9 mouse cellular contexts compared by ENCODE assay signal in genomic region chr1:134381795-134382625, GRCm38 (mm10). TPM values are rescaled to one million over a fixed set of nuclear protein-coding genes. Genes with fewer than 3 reads are reported as not detected.
DNase-seq lines count a peak whose midpoint lies in the region; ATAC-seq lines count a peak whose summit lies in the region.
"Had no signal": no experiment of that assay in that cellular context is flagged by ENCODE, and none has a peak within 500 bp of the region (broad histone marks: within the 10 kb centered on the region; RNA-seq: fewer than 3 reads in every experiment).

No protein-coding gene starts in this region.

- peak overlapping the region; percentile 76 for H3K27ac ChIP-seq in heart, embryonic 10.5 days
- no peak overlapping the region for H3K27ac ChIP-seq in limb, embryonic 11.5 days (replicated peaks; ENCODE audit: low read depth, low read length)
- no peak overlapping the region for H3K27ac ChIP-seq in midbrain, embryonic 16.5 days (ENCODE audit: low read length)

- 7% methylated on average over 19 of the region's 19 CpGs for WGBS in heart, embryonic 10.5 days
- 3% methylated on average over 19 of the region's 19 CpGs for WGBS in limb, embryonic 11.5 days
- WGBS in midbrain, embryonic 16.5 days: 14% methylated on average over 19 of the region's 19 CpGs

- peaks cover 5% of the 10 kb centered on the region for H3K4me1 ChIP-seq in heart, embryonic 10.5 days
- no peaks in the 10 kb centered on the region for H3K4me1 ChIP-seq in limb, embryonic 11.5 days (ENCODE audit: control insufficient read depth, insufficient read depth, low read length)
- H3K4me1 ChIP-seq in midbrain, embryonic 16.5 days (ENCODE audit: control insufficient read depth, insufficient read depth, low read length): peaks cover 13% of the 10 kb centered on the region

- peak overlapping the region; percentile 57 for H3K4me3 ChIP-seq in heart, embryonic 10.5 days
- H3K4me3 ChIP-seq in limb, embryonic 11.5 days (ENCODE audit: low read depth, low read length): peak overlapping the region; percentile 14; the same call in 1 of the 2 replicates
- peak overlapping the region; percentile 34 for H3K4me3 ChIP-seq in midbrain, embryonic 16.5 days (ENCODE audit: low read depth, low read length)
- H3K4me3 ChIP-seq: myocyte had no signal

- no peak overlapping the region for H3K9ac ChIP-seq in limb, embryonic 11.5 days (ENCODE audit: low read length)
- peak overlapping the region; percentile 36; the same call in 1 of the 2 replicates for H3K9ac ChIP-seq in midbrain, embryonic 16.5 days (ENCODE audit: low read depth, low read length)

- H3K27me3 ChIP-seq in heart, embryonic 10.5 days (ENCODE audit: insufficient read depth, poor library complexity, severe bottlenecking): no peaks in the 10 kb centered on the region
- no peaks in the 10 kb centered on the region for H3K27me3 ChIP-seq in limb, embryonic 11.5 days (ENCODE audit: control insufficient read depth, insufficient read depth, low read length)
- H3K27me3 ChIP-seq in midbrain, embryonic 16.5 days (ENCODE audit: control insufficient read depth, insufficient read depth, low read depth, low read length): no peaks in the 10 kb centered on the region

- no peaks in the 10 kb centered on the region for H3K9me3 ChIP-seq in heart, embryonic 10.5 days
- H3K9me3 ChIP-seq in limb, embryonic 11.5 days (ENCODE audit: control insufficient read depth, low read length): no peaks in the 10 kb centered on the region
- H3K9me3 ChIP-seq in midbrain, embryonic 16.5 days (replicated peaks; ENCODE audit: control insufficient read depth, low read length, poor library complexity, severe bottlenecking): peaks cover 3% of the 10 kb centered on the region; the same call in 1 of the 2 replicates

- H3K36me3 ChIP-seq in heart, embryonic 10.5 days: no peaks in the 10 kb centered on the region
- no peaks in the 10 kb centered on the region for H3K36me3 ChIP-seq in limb, embryonic 11.5 days (ENCODE audit: control insufficient read depth, insufficient read depth, low read length)
- no peaks in the 10 kb centered on the region for H3K36me3 ChIP-seq in midbrain, embryonic 16.5 days (ENCODE audit: control insufficient read depth, insufficient read depth, low read length)

- peak; percentile 10 for DNase-seq in CD4-positive, CD25-positive, alpha-beta regulatory T cell, adult 2 months (ENCODE audit: low read depth, low spot score)
- DNase-seq in ZHBTc4 (ENCODE audit: low read depth, low spot score): peak; percentile 85
- DNase-seq in heart, embryonic 10.5 days (ENCODE audit: low spot score): no peak
- DNase-seq in limb, embryonic 11.5 days (ENCODE audit: low spot score): peak; percentile 36
- DNase-seq in thymus, postnatal 14 days: no peak

- no peak for ATAC-seq in CD4-positive, CD25-positive, alpha-beta regulatory T cell, adult 4 months
- no peak for ATAC-seq in limb, embryonic 11.5 days (ENCODE audit: insufficient number of reproducible peaks, low FRiP score, low TSS enrichment, low read depth)
- ATAC-seq in midbrain, embryonic 16.5 days: no peak
- ATAC-seq in cerebellum, adult (ENCODE audit: insufficient number of reproducible peaks, low FRiP score, low TSS enrichment): no peak

- peak overlapping the region; percentile 40 for H3K4me2 ChIP-seq in limb, embryonic 11.5 days (ENCODE audit: low read depth, severe bottlenecking)
- H3K4me2 ChIP-seq in midbrain, embryonic 16.5 days (ENCODE audit: low read length): peak overlapping the region; percentile 59

RNA-seq across cellular contexts. Expression of gene 4933406M09Rik, which starts 3.7 kb away (rescaled TPM):
- not detected for polyA plus RNA-seq in CD4-positive, CD25-positive, alpha-beta regulatory T cell, adult 4 months (2017; shearing (Covaris generic))
- polyA plus RNA-seq in heart, embryonic 10.5 days (2016; fragmentation: Nextera tagmentation; extraction: Ambion mirVana): not detected in 2 replicates
- polyA plus RNA-seq in limb, embryonic 11.5 days (2014; fragmentation: Nextera tagmentation; extraction: Ambion mirVana): not detected in 2 replicates
- polyA plus RNA-seq in midbrain, embryonic 16.5 days (2015; fragmentation: Nextera tagmentation; extraction: Ambion mirVana): not detected in 2 replicates
- polyA plus RNA-seq: myocyte had no signal

RNA-seq across cellular contexts. Expression of gene Tmem183a, which starts 20.2 kb away (rescaled TPM):
- 10 to 100 TPM; 20.3 to 23.8 TPM for polyA plus RNA-seq in CD4-positive, CD25-positive, alpha-beta regulatory T cell, adult 4 months (2017; shearing (Covaris generic))
- 81.9 and 95.9 TPM in 2 replicates for polyA plus RNA-seq in heart, embryonic 10.5 days (2016; fragmentation: Nextera tagmentation; extraction: Ambion mirVana)
- polyA plus RNA-seq in limb, embryonic 11.5 days (2014; fragmentation: Nextera tagmentation; extraction: Ambion mirVana): 117 and 119 TPM in 2 replicates
- polyA plus RNA-seq in midbrain, embryonic 16.5 days (2015; fragmentation: Nextera tagmentation; extraction: Ambion mirVana): 155 and 159 TPM in 2 replicates

RNA-seq across cellular contexts. Expression of gene Cyb5r1, which starts 23.3 kb away (rescaled TPM):
- 10 to 100 TPM; 20.9 to 26.2 TPM for polyA plus RNA-seq in CD4-positive, CD25-positive, alpha-beta regulatory T cell, adult 4 months (2017; shearing (Covaris generic))
- 37.4 and 42.2 TPM in 2 replicates for polyA plus RNA-seq in heart, embryonic 10.5 days (2016; fragmentation: Nextera tagmentation; extraction: Ambion mirVana)
- polyA plus RNA-seq in limb, embryonic 11.5 days (2014; fragmentation: Nextera tagmentation; extraction: Ambion mirVana): 33.5 and 36.1 TPM in 2 replicates
- polyA plus RNA-seq in midbrain, embryonic 16.5 days (2015; fragmentation: Nextera tagmentation; extraction: Ambion mirVana): 11.4 and 12.2 TPM in 2 replicates

RNA-seq across cellular contexts. Expression of gene Adipor1, which starts 33.2 kb away (rescaled TPM):
- 10 to 100 TPM; 26.7 to 30.7 TPM for polyA plus RNA-seq in CD4-positive, CD25-positive, alpha-beta regulatory T cell, adult 4 months (2017; shearing (Covaris generic))
- 91.3 and 119 TPM in 2 replicates for polyA plus RNA-seq in heart, embryonic 10.5 days (2016; fragmentation: Nextera tagmentation; extraction: Ambion mirVana)
- polyA plus RNA-seq in limb, embryonic 11.5 days (2014; fragmentation: Nextera tagmentation; extraction: Ambion mirVana): 91.9 and 93.2 TPM in 2 replicates
- 77.1 and 82.6 TPM in 2 replicates for polyA plus RNA-seq in midbrain, embryonic 16.5 days (2015; fragmentation: Nextera tagmentation; extraction: Ambion mirVana)

RNA-seq across cellular contexts. Expression of gene Ppfia4, which starts 49.3 kb away (rescaled TPM):
- polyA plus RNA-seq in CD4-positive, CD25-positive, alpha-beta regulatory T cell, adult 4 months (2017; shearing (Covaris generic)): under 1 TPM in 1 of 2 experiments, not detected in 1; 0.20 TPM
- 8.5 and 16.0 TPM in 2 replicates for polyA plus RNA-seq in heart, embryonic 10.5 days (2016; fragmentation: Nextera tagmentation; extraction: Ambion mirVana)
- polyA plus RNA-seq in limb, embryonic 11.5 days (2014; fragmentation: Nextera tagmentation; extraction: Ambion mirVana): 2.3 and 3.4 TPM in 2 replicates
- 20.2 and 25.6 TPM in 2 replicates for polyA plus RNA-seq in midbrain, embryonic 16.5 days (2015; fragmentation: Nextera tagmentation; extraction: Ambion mirVana)

Comparison
In these comparisons a context has a peak if more than half of its experiments do, and no peak if none do; other contexts are left out.
1. DNase-seq: peak in CD4-positive, CD25-positive, alpha-beta regulatory T cell, adult 2 months (single experiment), ZHBTc4 (single experiment) and limb, embryonic 11.5 days (single experiment); none in heart, embryonic 10.5 days (single experiment) and thymus, postnatal 14 days (single experiment).
2. Peak in every context shown above with its lines, with median percentiles within 50 percentile points of each other: H3K4me3 ChIP-seq.